Mouse (Mus musculus) naive thymus-derived CD4-positive, alpha-beta T cell, adult 2 months (primary cell): Measurements from ENCODE around the gene Bin2.

Experiments
- DNase-seq: peaks from one replicate; pipeline ENCODE4 v3.0.0-alpha.2; 2011; ENCODE audit warnings: low read depth

Bin2 gene

GRCm38 (mm10) chr15:100669337-100669736, at the start of gene Bin2:
Gene Bin2, minus strand, starts transcription at chr15:100669553.
- DNase-seq, result peak; percentile 83

- DNase-seq, result peak; percentile 66
Measured at GRCm38 (mm10) chr15:100718572-100718971, 49.2 kb upstream of the Bin2 start.

- no peak for DNase-seq
Measured at GRCm38 (mm10) chr15:100717933-100718332, 48.6 kb upstream of the Bin2 start.

GRCm38 (mm10) chr15:100715399-100715993, 46.1 kb upstream of the Bin2 start:
- no peak for DNase-seq

GRCm38 (mm10) chr15:100714470-100714869, 45.1 kb upstream of the Bin2 start:
- DNase-seq, result no peak

GRCm38 (mm10) chr15:100710838-100711237, 41.5 kb upstream of the Bin2 start:
- no peak for DNase-seq

- DNase-seq, result no peak
Measured at GRCm38 (mm10) chr15:100708433-100709078, 39.2 kb upstream of the Bin2 start.

GRCm38 (mm10) chr15:100706226-100706625, 36.9 kb upstream of the Bin2 start:
- DNase-seq, result peak; percentile 92

- DNase-seq, result no peak
Measured at GRCm38 (mm10) chr15:100705376-100705775, 36.0 kb upstream of the Bin2 start.

GRCm38 (mm10) chr15:100703913-100704312, 34.6 kb upstream of the Bin2 start:
- DNase-seq, result no peak

- DNase-seq, result no peak
Measured at GRCm38 (mm10) chr15:100701856-100702255, 32.5 kb upstream of the Bin2 start.

GRCm38 (mm10) chr15:100701108-100701507, 31.8 kb upstream of the Bin2 start:
- DNase-seq, result no peak

GRCm38 (mm10) chr15:100700424-100700823, 31.1 kb upstream of the Bin2 start:
- no peak for DNase-seq

GRCm38 (mm10) chr15:100699386-100699785, 30.0 kb upstream of the Bin2 start:
- DNase-seq, result peak; percentile 61

- DNase-seq, result no peak
Measured at GRCm38 (mm10) chr15:100698078-100698477, 28.7 kb upstream of the Bin2 start.

GRCm38 (mm10) chr15:100694406-100694805, 25.1 kb upstream of the Bin2 start:
- DNase-seq, result no peak

GRCm38 (mm10) chr15:100691990-100692389, 22.6 kb upstream of the Bin2 start:
- no peak for DNase-seq

GRCm38 (mm10) chr15:100687430-100687971, 18.1 kb upstream of the Bin2 start, which contains the start of gene Cela1:
Gene Cela1, minus strand, starts transcription at chr15:100687921.
- DNase-seq, result no peak

GRCm38 (mm10) chr15:100686989-100687388, 17.6 kb upstream of the Bin2 start:
- DNase-seq, result peak; percentile 54

- no peak for DNase-seq
Measured at GRCm38 (mm10) chr15:100686434-100686833, 17.1 kb upstream of the Bin2 start.

GRCm38 (mm10) chr15:100685849-100686248, 16.5 kb upstream of the Bin2 start:
- no peak for DNase-seq

- no peak for DNase-seq
Measured at GRCm38 (mm10) chr15:100685255-100685654, 15.9 kb upstream of the Bin2 start.

GRCm38 (mm10) chr15:100684450-100684849, 15.1 kb upstream of the Bin2 start:
- DNase-seq, result no peak
